Mouse (Mus musculus): ENCODE results near the gene Phkg2. TPM values are rescaled to one million over a fixed set of nuclear protein-coding genes. Genes with fewer than 3 reads are reported as not detected.

Gene Phkg2
- 10 to 100 TPM; 15.6 to 18.9 TPM for total RNA-seq (2021)

DNA sequence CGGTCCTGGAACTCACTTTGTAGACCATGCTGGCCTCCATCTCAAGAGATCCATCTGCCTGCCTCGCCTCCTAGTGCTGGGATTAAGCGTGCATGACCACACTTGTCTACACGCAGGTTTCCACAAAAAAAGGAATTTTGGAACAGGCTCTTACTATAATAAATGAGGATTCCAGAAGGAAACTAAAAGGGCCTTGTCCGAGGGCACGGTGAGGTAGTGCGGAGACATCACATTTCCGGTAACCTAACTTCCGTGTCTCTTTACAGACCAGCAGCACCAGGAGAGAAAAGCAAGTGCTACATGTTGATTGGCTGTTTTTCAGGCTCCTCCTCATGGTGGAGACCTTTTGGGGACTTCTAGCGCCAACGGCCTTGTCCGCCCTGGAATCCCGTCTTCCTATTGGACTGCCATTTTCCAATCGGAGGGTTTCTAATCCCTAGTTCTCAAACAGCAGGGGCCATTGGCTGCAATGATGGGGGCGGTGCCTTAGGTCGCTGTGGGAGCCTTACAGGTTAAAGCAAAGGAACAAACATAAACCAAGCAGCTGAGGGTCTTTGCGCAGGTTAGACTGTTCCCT is at the start of gene Phkg2:
TSS of gene Phkg2 (plus strand) at position 446 of the 577 bp plus-strand sequence.
- intact Hi-C loops (cut with DNase I): no loop called here
- peak; percentile 90 for DNase-seq (ENCODE audit: low spot score)

DNA sequence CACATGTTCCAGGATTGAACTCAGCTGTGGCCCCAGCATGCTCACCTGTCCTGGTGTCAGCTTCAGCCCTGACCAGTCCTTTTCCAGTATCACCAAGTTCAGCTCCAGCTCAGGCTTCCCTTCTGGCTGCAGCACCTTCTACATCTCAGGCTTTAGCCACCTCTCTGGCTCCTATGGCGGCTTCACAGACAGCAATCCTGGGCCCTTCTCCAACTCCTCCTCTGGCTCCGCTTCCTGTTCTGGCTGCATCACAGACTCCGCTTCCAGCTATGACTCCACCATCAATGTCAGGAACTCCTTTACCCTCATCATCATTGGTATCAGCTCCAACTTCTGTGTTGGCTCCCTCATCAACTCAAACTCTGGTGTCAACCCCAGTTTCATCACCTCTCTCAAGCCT is 31.5 kb upstream of the Phkg2 start:
- intact Hi-C loops (cut with DNase I): no loop called here
- DNase-seq (ENCODE audit: low spot score): no peak

DNA sequence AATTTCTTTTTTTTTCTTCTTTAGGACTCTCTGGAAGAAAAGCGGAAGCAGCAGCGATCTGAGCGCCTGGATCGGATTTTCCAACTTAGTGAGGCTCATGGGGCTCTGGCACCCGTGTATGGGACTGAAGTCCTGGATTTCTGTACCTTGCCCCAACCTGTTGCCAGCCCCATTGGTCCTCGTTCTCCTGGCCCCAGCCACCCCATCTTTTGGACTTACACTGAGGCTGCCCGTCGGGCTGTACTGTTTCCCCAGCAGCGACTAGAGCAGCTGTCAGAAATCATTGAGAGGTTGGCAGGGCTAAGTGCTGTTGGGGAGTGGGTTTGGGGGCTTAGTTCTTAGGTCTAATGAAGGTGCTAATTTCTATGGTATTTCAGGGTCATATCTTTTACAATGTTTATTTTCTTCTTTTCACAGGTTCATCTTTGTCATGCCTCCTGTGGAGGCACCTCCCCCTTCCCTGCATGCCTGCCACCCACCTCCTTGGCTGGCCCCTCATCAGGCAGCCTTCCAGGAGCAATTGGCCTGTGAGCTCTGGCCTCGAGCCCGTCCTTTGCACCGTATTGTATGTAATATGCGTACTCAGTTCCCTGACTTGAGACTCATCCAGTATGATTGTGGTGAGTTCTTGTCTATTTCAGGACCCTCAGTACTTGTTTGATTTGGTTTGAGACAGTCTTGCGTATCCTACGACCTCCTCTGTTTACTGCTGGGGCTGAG is 23.9 kb upstream of the Phkg2 start:
- intact Hi-C loops (cut with DNase I): no loop called here
- no peak for DNase-seq (ENCODE audit: low spot score)

DNA sequence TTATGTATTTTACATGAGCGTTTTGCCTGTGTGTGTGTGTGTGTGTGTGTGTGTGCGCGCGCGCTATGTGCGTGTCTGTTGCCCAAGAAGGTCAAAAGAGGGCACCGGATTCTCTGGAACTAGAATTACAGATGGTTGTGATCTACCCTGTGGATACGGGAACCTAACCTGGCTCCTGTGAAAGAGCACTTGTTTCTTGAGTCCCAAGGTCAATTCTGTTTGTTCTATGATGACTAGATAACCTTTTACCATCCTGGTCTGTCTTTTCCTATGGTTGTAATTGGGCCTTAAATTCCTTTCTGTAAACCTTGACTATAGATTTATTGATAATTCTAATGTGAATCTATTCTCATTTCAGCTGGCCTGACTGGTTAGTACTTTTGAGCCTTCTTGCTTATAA is 21.6 kb upstream of the Phkg2 start:
- intact Hi-C loops (cut with DNase I): no loop called here

DNA sequence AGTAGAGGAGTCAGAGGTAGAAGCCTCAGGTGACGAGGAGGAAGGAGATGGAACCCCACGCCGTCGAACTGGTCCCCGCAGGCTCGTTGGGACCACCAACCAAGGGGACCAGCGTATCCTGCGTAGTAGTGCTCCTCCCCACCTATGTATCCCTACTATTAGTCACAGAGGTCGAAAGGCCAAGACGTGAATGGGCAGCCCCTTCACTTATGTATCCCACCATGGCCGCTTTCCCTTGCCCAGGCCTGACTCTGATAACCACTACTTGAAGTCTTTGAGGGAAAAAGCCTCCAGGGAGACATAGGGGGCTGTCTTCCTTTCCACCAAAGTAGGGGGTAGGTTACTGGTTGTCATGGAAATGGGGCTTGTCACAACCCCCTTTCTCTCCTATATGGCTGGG is 12.6 kb upstream of the Phkg2 start:
- intact Hi-C loops (cut with DNase I): no loop called here
- DNase-seq (ENCODE audit: low spot score): no peak

More for the DNA sequence above, 21.6 kb upstream of the Phkg2 start:
- DNase-seq (ENCODE audit: low spot score): no peak

DNA sequence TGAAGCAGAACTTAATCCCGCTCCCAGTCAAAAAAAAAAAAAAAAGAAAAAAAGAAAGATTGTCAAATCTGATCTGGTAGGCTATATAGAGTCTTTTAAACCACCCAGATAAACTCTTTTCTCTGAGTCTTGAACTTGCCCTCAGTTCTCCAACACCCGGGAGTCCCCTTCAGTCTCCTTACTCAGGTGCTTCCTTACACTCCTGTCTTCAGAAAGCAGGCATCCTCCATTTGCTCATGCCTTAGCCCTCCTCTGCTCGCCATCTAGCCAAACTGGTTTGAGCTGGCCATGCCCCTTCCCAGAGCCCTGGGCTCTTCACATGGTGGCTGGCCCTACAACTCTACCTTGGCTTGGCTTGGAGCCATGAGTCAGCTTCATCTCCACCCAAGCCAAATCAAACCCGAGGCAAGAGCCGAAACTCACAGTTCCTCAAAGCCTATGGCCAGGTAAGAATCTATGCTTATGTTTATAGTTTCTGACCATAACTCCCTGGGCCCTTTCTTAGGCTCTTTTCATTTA is 11.7 kb upstream of the Phkg2 start, which contains the start of gene Tmem265:
TSS of gene Tmem265 (plus strand) at position 51 of the 519 bp plus-strand sequence.
- intact Hi-C loops (cut with DNase I): no loop called here
- DNase-seq (ENCODE audit: low spot score): no peak

DNA sequence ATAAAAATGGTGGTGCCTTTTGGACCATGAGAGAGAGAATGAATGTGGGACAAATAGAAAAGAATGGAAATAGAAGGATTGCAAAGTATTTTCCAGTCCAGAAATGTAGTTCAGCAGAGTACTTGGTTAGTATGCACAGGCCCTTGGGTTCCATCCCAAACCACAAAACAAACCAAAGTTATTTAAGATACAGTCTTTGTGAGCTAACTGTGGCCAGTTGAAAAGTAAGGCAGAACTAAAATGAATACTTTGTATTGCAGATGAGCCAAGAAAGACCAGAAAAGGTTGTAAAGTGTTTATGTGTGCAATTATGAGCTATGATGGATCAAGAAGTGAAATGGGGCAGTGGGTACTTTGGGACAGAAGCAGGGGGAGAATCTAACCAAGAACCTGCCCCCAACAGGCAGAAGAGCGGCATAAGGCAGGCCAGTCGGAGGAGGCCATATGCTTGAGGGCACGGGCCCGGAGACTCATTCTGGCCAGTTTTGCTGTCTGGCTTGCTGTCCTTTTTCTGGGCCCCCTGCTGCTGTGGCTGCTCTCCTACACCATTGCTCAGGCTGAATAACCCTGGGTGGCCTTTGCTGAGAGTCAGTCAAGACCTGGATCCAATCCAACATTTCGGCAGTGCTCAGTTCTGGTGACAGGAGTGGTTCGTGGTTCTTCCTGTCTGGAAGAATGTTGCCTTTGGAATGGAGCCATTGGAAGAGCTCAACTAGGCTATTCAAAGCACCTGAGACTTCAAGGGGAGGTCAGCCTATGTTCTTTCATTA is 8.6 kb upstream of the Phkg2 start:
- no peak for DNase-seq (ENCODE audit: low spot score)
- intact Hi-C loops (cut with DNase I): no loop called here

DNA sequence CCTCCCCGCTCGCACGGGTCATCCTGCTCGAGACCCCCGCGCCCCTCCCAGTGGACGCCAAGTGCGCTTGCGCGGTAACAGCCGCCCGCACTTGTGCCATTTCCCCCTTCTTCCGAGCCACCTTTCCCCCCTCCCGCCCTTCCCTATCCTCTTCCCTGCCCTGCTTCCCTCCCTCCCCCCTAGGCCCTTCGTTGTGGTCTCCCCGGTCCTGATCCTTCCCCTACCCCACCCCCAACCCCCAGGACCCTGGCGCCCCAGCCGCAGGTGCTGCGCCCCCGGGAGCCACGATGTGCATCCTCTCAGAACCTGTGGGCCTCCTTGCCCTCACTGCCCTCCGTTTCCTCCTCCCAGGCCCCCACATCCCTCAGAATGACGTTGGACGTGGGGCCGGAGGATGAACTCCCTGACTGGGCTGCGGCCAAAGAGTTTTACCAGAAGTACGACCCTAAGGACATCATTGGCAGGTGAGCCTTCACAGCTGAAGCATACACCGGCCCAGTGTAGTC is 416 bp downstream of the Phkg2 start:
- DNase-seq (ENCODE audit: low spot score): no peak
- intact Hi-C loops (cut with DNase I): no loop called here

DNA sequence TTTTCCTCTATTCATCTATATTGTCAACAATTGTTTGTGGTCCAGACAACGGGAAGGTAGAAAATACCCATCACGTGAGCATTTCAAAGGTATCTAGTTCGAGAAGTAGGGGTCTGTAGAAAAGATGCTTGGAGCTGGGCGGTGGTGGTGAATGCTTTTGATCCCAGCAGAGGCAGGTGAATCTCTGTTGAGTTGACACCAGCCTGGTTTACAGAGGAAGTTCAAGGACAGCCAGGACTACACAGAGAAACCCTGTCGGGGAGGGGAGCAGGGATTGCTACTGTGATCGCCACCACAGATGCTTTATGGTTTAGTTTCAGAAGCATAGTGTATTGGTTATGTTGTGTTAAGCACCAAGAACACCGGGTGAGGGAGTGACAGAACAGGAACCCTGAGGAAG is 975 bp downstream of the Phkg2 start:
- intact Hi-C loops (cut with DNase I): no loop called here
- DNase-seq (ENCODE audit: low spot score): no peak

DNA sequence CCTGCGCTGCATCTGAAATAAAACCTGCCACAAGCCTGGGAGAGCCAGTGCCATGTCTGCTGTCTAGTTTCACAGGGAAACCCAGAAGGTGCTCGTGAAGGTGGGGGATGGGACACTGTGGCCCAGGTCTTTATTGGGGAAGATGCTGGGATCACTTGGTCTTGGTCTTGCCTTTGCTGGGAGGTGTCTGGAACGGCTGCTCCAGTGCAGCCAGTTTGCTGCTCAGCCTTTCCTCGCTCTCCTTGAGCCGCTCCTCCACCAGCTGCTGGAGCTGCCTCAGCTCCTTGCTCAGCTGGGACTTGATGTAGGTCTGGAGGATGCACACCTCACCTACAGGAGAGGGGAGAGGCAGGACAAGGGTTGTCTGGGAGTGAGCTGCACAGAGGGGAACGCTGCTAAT is 10.1 kb downstream of the Phkg2 start:
- no peak for DNase-seq (ENCODE audit: low spot score)
- intact Hi-C loops (cut with DNase I): no loop called here

DNA sequence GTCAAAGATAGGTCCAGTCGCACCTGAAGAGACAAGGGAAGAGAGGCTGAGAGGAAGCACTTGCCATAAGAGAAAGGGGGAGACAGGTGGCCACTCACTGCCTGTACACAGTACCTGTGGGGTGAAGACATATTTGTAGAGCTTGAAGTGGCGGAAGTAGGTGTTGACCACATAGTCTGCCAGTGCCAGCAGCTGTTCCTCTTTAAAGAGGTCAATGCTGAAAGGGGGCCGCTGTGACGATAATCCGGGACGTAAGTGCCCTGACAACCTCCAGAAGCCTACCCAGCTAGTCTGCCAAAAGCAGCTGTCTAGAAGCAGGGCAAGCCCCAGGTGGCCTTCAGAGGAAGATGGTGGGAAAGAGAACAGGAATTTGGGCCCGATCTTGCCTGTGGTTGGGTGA is 11.9 kb downstream of the Phkg2 start:
- no peak for DNase-seq (ENCODE audit: low spot score)
- intact Hi-C loops (cut with DNase I): loop anchor here (5.0 kb wide), 2 partner anchors 73 to 132 kb away; partner anchors contain the start of gene Srcap

DNA sequence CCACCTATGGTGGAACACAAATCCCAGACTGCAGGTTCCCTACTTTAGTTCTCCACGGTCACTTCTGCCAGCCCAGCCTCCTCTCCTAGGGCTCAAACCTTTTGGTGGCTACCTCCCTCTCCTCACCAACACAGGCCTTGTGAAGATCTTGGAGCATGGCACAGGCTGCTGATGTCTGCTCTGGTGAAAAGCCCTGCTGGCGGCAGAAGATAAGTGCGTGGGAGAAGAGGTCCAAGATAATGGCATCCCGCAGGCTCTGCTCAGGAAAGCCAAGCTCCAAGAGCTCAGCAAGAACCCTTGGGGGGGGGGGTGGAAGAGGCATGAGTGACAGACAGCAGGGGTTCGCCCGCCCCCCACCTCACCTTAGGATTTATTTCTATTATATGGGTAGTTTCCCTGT is 13.0 kb downstream of the Phkg2 start:
- intact Hi-C loops (cut with DNase I): loop anchor here (5.0 kb wide), 2 partner anchors 74 to 131 kb away; partner anchors contain the start of gene Srcap

DNA sequence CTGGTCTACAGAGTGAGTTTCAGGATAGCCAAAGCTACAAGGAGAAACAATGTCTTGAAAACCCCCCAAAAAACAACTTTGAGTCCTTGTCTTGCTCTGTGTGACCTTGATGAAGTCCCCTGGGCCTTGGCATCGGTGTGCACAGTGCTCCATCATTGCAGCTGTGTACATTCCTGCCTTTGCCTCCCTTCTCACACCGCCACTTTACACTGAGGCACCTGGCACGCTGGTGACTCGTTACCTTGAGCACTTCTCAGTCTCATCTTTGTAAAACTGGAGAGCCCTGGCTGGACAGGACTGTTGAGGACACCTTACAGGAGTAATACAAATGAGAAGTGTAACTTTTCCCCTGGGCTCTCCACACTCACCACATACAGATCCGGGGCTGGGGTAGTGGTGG is 14.1 kb downstream of the Phkg2 start:
- no peak for DNase-seq (ENCODE audit: low spot score)
- intact Hi-C loops (cut with DNase I): loop anchor here (5.0 kb wide), 2 partner anchors 75 to 130 kb away; partner anchors contain the start of gene Srcap

More for the DNA sequence above, 13.0 kb downstream of the Phkg2 start:
- no peak for DNase-seq (ENCODE audit: low spot score)

DNA sequence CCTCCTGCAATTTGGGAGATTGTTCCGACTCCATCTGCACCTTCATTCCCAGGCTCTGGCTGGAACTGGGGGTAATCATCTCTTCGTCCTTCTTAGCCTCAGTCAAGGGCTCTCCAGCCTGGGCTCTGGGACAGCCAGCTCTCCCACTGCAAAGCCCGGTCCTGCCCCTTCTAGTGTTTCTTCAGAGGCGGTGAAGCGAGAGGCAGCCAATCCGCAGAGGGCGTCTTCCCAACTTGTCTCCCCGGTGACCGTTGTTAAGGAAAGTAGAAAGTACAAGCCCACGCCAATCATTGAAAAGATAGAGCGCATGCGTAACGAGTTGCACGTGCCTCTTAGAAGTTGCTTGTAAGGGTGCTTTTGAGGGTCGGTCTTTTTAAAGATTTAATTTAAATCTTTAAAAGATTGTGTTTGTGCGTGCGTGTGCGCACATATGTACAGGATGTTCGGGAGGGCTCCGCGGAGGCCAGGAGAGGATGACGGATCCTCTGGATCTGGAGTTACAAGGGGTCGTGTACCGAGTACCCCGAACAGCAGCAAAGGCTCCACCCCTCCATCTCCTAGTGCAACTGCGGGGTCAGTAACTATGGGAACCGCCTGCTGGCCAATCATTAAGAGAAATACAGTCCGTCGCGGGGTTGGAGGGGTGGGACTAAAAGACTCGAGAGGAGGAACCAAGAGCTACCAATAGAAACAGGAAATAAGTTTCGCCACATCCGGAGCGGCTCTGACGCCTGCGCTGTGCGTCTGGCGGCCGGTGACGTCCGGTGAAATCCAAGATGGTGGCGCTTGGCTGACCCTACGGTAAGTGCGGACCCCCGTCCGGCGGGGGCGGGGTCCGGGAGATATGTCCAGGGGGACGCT is 15.1 kb downstream of the Phkg2 start, which contains the start of the genes Ccdc189 and Rnf40:
TSS of gene Ccdc189 (minus strand) at position 585 of the 861 bp plus-strand sequence.
TSS of gene Rnf40 (plus strand) at position 757 of the 861 bp plus-strand sequence.
- DNase-seq (ENCODE audit: low spot score): peak; percentile 94
- intact Hi-C loops (cut with DNase I): loop anchor here (5.0 kb wide), 2 partner anchors 76 to 129 kb away; partner anchors contain the start of gene Srcap

DNA sequence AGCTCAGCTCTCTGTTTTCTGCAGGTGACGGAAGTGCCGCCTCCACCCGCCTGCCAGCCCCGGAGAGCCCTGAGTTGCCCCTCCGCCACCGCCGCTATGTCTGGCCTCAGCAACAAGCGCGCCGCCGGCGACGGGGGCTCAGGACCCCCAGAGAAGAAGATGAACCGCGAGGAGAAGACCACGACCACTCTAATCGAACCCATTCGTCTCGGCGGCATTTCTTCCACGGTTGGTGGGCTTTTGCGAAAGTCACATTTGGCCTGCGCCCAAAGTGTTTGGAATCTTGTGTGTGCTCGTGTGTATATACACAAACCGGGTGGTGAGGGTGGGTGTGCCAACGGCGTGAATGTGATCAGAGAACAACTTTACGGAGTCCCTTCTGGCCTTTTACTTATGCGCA is 15.8 kb downstream of the Phkg2 start:
- DNase-seq (ENCODE audit: low spot score): no peak
- intact Hi-C loops (cut with DNase I): loop anchor here (5.0 kb wide), 2 partner anchors 77 to 128 kb away; partner anchors contain the start of gene Srcap

DNA sequence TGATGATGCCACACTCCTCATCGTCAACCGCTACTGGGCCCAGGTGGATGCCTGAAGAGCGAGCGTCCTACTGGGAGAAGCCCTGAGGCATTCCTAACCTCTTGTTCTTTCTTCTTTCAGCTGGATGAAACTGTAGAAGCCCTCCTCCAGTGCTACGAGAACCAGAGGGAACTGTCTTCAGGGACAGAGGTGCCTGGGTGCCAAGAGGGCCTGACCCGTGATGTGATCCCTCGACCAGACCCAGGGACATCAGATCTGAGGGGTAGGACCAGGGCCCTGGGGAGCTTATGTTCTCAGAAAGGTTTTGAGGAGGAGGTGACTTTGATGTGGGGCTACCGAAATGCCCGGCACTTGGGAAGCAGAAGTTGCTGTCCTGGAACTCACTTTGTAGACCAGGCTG is 16.5 kb downstream of the Phkg2 start:
- intact Hi-C loops (cut with DNase I): loop anchor here (5.0 kb wide), 2 partner anchors 77 to 128 kb away; partner anchors contain the start of gene Srcap
- DNase-seq (ENCODE audit: low spot score): no peak

DNA sequence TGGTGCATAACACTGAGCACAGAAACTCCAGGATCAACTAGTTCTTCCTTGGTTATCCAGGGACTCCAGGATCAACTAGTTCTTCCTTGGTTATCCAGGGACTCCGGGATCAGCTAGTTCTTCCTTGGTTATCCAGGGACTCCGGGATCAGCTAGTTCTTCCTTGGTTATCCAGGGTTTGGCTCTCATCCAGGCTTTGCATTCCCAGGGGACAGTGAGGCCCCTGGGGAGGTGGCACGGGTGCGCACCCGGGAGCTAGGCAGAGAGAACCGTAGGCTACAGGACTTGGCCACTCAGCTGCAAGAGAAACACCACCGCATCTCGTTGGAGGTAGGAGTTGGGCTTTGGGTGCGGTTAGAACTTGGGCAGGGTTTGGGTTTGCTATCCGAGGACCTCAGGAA is 18.0 kb downstream of the Phkg2 start:
- no peak for DNase-seq (ENCODE audit: low spot score)
- intact Hi-C loops (cut with DNase I): no loop called here

DNA sequence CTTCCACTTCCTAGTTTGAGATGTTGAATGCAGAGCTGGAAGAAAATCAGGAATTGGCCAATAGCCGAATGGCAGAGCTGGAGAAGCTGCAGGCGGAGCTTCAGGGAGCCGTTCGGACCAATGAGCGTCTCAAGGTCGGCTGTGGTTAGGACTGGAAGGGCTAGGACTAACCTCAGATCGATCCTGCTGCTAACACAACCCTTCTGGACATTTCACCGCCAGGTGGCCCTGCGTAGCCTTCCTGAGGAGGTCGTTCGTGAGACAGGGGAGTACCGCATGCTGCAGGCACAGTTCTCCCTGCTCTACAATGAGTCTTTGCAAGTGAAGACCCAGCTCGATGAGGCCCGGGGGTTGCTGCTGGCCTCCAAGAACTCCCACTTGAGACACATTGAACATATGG is 19.4 kb downstream of the Phkg2 start:
- no peak for DNase-seq (ENCODE audit: low spot score)
- intact Hi-C loops (cut with DNase I): no loop called here

DNA sequence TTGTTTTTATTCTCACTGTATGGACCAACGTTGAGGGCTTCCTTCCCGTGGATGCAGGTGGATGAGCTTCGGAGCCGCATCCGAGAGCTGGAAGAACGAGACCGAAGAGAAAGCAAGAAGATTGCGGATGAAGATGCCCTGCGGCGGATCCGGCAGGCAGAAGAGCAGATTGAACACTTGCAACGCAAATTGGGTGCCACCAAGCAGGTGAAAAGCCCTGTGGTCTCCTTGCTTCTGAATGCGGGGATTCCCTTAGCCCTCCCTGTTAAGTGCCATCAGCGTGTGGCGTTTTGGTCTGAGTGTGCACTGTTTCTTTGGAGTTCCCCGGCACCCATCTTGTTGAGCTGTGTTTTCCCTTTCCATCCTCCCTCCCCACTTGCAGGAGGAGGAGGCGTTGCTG is 23.6 kb downstream of the Phkg2 start:
- DNase-seq (ENCODE audit: low spot score): no peak
- intact Hi-C loops (cut with DNase I): no loop called here
